Mouse (Mus musculus): ENCODE data around the gene Slc6a12. TPM values are rescaled to one million over a fixed set of nuclear protein-coding genes. Genes with fewer than 3 reads are reported as not detected.

The Slc6a12 gene
- polyA plus RNA-seq, 1 experiment, result 1.7 TPM

GRCm38 (mm10) chr6:121310984-121311383, 31.9 kb upstream of the Slc6a12 start:
- TF ChIP-seq CTCF (IDR thresholded peaks at IDR 0.05; ENCODE audit: control insufficient read depth, insufficient read depth, insufficient replicate concordance, low read depth, low read length) (no peak), POLR2A (IDR thresholded peaks at IDR 0.05; ENCODE audit: control insufficient read depth, low read depth, low read length) (no peak)
- no peaks in the 10 kb centered on the region for H3K27me3 ChIP-seq (ENCODE audit: control insufficient read depth, insufficient read depth, low read length)

GRCm38 (mm10) chr6:121319099-121319498, 23.8 kb upstream of the Slc6a12 start:
- no peak overlapping the region for H3K4me3 ChIP-seq (ENCODE audit: control insufficient read depth, low read depth, low read length)
- no peaks in the 10 kb centered on the region for H3K4me1 ChIP-seq (ENCODE audit: control insufficient read depth, insufficient read depth, low read length)
- H3K27ac ChIP-seq (ENCODE audit: control insufficient read depth, insufficient read depth, low read depth, low read length), result no peak overlapping the region
- TF ChIP-seq POLR2A (IDR thresholded peaks at IDR 0.05; ENCODE audit: control insufficient read depth, low read depth, low read length), result no peak
- TF ChIP-seq CTCF (IDR thresholded peaks at IDR 0.05; ENCODE audit: control insufficient read depth, insufficient read depth, insufficient replicate concordance, low read depth, low read length), result no peak
- H3K36me3 ChIP-seq (ENCODE audit: control insufficient read depth, insufficient read depth, low read length), result no peaks in the 10 kb centered on the region
- H3K27me3 ChIP-seq (ENCODE audit: control insufficient read depth, insufficient read depth, low read length), result no peaks in the 10 kb centered on the region

More at GRCm38 (mm10) chr6:121310984-121311383, 31.9 kb upstream of the Slc6a12 start:
- H3K4me1 ChIP-seq (ENCODE audit: control insufficient read depth, insufficient read depth, low read length), result no peaks in the 10 kb centered on the region
- H3K36me3 ChIP-seq (ENCODE audit: control insufficient read depth, insufficient read depth, low read length), result no peaks in the 10 kb centered on the region
- no peak overlapping the region for H3K27ac ChIP-seq (ENCODE audit: control insufficient read depth, insufficient read depth, low read depth, low read length)
- no peak overlapping the region for H3K4me3 ChIP-seq (ENCODE audit: control insufficient read depth, low read depth, low read length)

GRCm38 (mm10) chr6:121322381-121323110, 20.3 kb upstream of the Slc6a12 start:
- no peaks in the 10 kb centered on the region for H3K4me1 ChIP-seq (ENCODE audit: control insufficient read depth, insufficient read depth, low read length)
- no peak overlapping the region for H3K27ac ChIP-seq (ENCODE audit: control insufficient read depth, insufficient read depth, low read depth, low read length)
- no peak overlapping the region for H3K4me3 ChIP-seq (ENCODE audit: control insufficient read depth, low read depth, low read length)
- TF ChIP-seq CTCF (IDR thresholded peaks at IDR 0.05; ENCODE audit: control insufficient read depth, insufficient read depth, insufficient replicate concordance, low read depth, low read length) (no peak), POLR2A (IDR thresholded peaks at IDR 0.05; ENCODE audit: control insufficient read depth, low read depth, low read length) (no peak)
- H3K27me3 ChIP-seq (ENCODE audit: control insufficient read depth, insufficient read depth, low read length), result no peaks in the 10 kb centered on the region
- no peaks in the 10 kb centered on the region for H3K36me3 ChIP-seq (ENCODE audit: control insufficient read depth, insufficient read depth, low read length)

GRCm38 (mm10) chr6:121325298-121325697, 17.6 kb upstream of the Slc6a12 start:
- TF ChIP-seq CTCF (IDR thresholded peaks at IDR 0.05; ENCODE audit: control insufficient read depth, insufficient read depth, insufficient replicate concordance, low read depth, low read length) (no peak), POLR2A (IDR thresholded peaks at IDR 0.05; ENCODE audit: control insufficient read depth, low read depth, low read length) (no peak)
- H3K27ac ChIP-seq (ENCODE audit: control insufficient read depth, insufficient read depth, low read depth, low read length), result no peak overlapping the region

GRCm38 (mm10) chr6:121325740-121326139, 17.1 kb upstream of the Slc6a12 start:
- no peak overlapping the region for H3K4me3 ChIP-seq (ENCODE audit: control insufficient read depth, low read depth, low read length)
- H3K36me3 ChIP-seq (ENCODE audit: control insufficient read depth, insufficient read depth, low read length), result no peaks in the 10 kb centered on the region
- no peak for TF ChIP-seq POLR2A (IDR thresholded peaks at IDR 0.05; ENCODE audit: control insufficient read depth, low read depth, low read length)
- TF ChIP-seq CTCF (IDR thresholded peaks at IDR 0.05; ENCODE audit: control insufficient read depth, insufficient read depth, insufficient replicate concordance, low read depth, low read length), result no peak
- no peaks in the 10 kb centered on the region for H3K4me1 ChIP-seq (ENCODE audit: control insufficient read depth, insufficient read depth, low read length)
- H3K27ac ChIP-seq (ENCODE audit: control insufficient read depth, insufficient read depth, low read depth, low read length), result no peak overlapping the region
- no peaks in the 10 kb centered on the region for H3K27me3 ChIP-seq (ENCODE audit: control insufficient read depth, insufficient read depth, low read length)

More at GRCm38 (mm10) chr6:121325298-121325697, 17.6 kb upstream of the Slc6a12 start:
- no peaks in the 10 kb centered on the region for H3K4me1 ChIP-seq (ENCODE audit: control insufficient read depth, insufficient read depth, low read length)
- no peaks in the 10 kb centered on the region for H3K27me3 ChIP-seq (ENCODE audit: control insufficient read depth, insufficient read depth, low read length)
- H3K4me3 ChIP-seq (ENCODE audit: control insufficient read depth, low read depth, low read length), result no peak overlapping the region
- no peaks in the 10 kb centered on the region for H3K36me3 ChIP-seq (ENCODE audit: control insufficient read depth, insufficient read depth, low read length)

- Histone ChIP-seq H3K4me1 (ENCODE audit: control insufficient read depth, insufficient read depth, low read length) (no peaks in the 10 kb centered on the region), H3K4me3 (ENCODE audit: control insufficient read depth, low read depth, low read length) (no peak overlapping the region), H3K36me3 (ENCODE audit: control insufficient read depth, insufficient read depth, low read length) (no peaks in the 10 kb centered on the region), H3K27me3 (ENCODE audit: control insufficient read depth, insufficient read depth, low read length) (no peaks in the 10 kb centered on the region), H3K27ac (ENCODE audit: control insufficient read depth, insufficient read depth, low read depth, low read length) (no peak overlapping the region)
- no peak for TF ChIP-seq CTCF (IDR thresholded peaks at IDR 0.05; ENCODE audit: control insufficient read depth, insufficient read depth, insufficient replicate concordance, low read depth, low read length)
- TF ChIP-seq POLR2A (IDR thresholded peaks at IDR 0.05; ENCODE audit: control insufficient read depth, low read depth, low read length), result no peak
Measured at GRCm38 (mm10) chr6:121326486-121327069, 16.3 kb upstream of the Slc6a12 start.

GRCm38 (mm10) chr6:121328417-121328884, 14.4 kb upstream of the Slc6a12 start:
- Histone ChIP-seq H3K36me3 (ENCODE audit: control insufficient read depth, insufficient read depth, low read length) (no peaks in the 10 kb centered on the region), H3K4me1 (ENCODE audit: control insufficient read depth, insufficient read depth, low read length) (no peaks in the 10 kb centered on the region)

More at GRCm38 (mm10) chr6:121328417-121328884, 14.4 kb upstream of the Slc6a12 start:
- TF ChIP-seq CTCF (IDR thresholded peaks at IDR 0.05; ENCODE audit: control insufficient read depth, insufficient read depth, insufficient replicate concordance, low read depth, low read length) (no peak), POLR2A (IDR thresholded peaks at IDR 0.05; ENCODE audit: control insufficient read depth, low read depth, low read length) (no peak)
- no peak overlapping the region for H3K27ac ChIP-seq (ENCODE audit: control insufficient read depth, insufficient read depth, low read depth, low read length)
- H3K4me3 ChIP-seq (ENCODE audit: control insufficient read depth, low read depth, low read length), result no peak overlapping the region
- no peaks in the 10 kb centered on the region for H3K27me3 ChIP-seq (ENCODE audit: control insufficient read depth, insufficient read depth, low read length)

All from testis, adult 2 months (tissue).